Mouse (Mus musculus) common myeloid progenitor, adult 5-6 weeks (primary cell): Measurements from ENCODE around the gene Nup88. TPM values are rescaled to one million over a fixed set of nuclear protein-coding genes. Genes with fewer than 3 reads are reported as not detected.

Experiments
- ATAC-seq: replicated peaks from 2 replicates; pipeline ENCODE4 v1.8.0; 2016; ENCODE audit warnings: low read depth, mild to moderate bottlenecking, moderate TSS enrichment, inconsistent platforms; ENCODE audit not compliant: poor library complexity, severe bottlenecking
- total RNA-seq: library from RNA; stranded (forward); fragments of 200-1000, 187-1606 nt; gene quantifications from 2 replicates; pipeline ENCODE4 v1.2.3, GENCODE M21; 2017

The Nup88 gene
- 142 and 213 TPM in 2 replicates for total RNA-seq

GRCm38 (mm10) chr11:70969821-70970559 lies at the start of gene Nup88, which contains the start of gene Rpain:
Nup88 (minus strand) TSS chr11:70969973.
Rpain (plus strand) TSS chr11:70970213.
- ATAC-seq = peak; percentile 82

- no peak for ATAC-seq
These were observed 48.8 kb upstream of the Nup88 start for GRCm38 (mm10) chr11:71018416-71019200.

GRCm38 (mm10) chr11:71017051-71017450 lies 47.3 kb upstream of the Nup88 start:
- ATAC-seq = no peak

- ATAC-seq = no peak
These were observed 43.0 kb upstream of the Nup88 start for GRCm38 (mm10) chr11:71012743-71013142.

GRCm38 (mm10) chr11:71008321-71008720 lies 38.5 kb upstream of the Nup88 start:
- ATAC-seq = no peak

- ATAC-seq = no peak
These were observed 38.1 kb upstream of the Nup88 start for GRCm38 (mm10) chr11:71007831-71008230.

- no peak for ATAC-seq
These were observed 37.3 kb upstream of the Nup88 start for GRCm38 (mm10) chr11:71007026-71007425.

- no peak for ATAC-seq
These were observed 35.3 kb upstream of the Nup88 start for GRCm38 (mm10) chr11:71005046-71005445.

GRCm38 (mm10) chr11:71004316-71004773 lies 34.6 kb upstream of the Nup88 start, which contains the start of gene Dhx33:
Dhx33 (minus strand) TSS chr11:71004437.
- ATAC-seq = peak; percentile 98

GRCm38 (mm10) chr11:71003611-71004315 lies 34.0 kb upstream of the Nup88 start:
- ATAC-seq = peak; percentile 29

GRCm38 (mm10) chr11:71001167-71001566 lies 31.4 kb upstream of the Nup88 start:
- no peak for ATAC-seq

GRCm38 (mm10) chr11:70982557-70983228 lies 12.9 kb upstream of the Nup88 start, which contains the start of gene C1qbp:
C1qbp (minus strand) TSS chr11:70983026.
- ATAC-seq = peak; percentile 99

GRCm38 (mm10) chr11:70982030-70982429 lies 12.3 kb upstream of the Nup88 start:
- no peak for ATAC-seq

GRCm38 (mm10) chr11:70980751-70981510 lies 11.2 kb upstream of the Nup88 start:
- no peak for ATAC-seq

GRCm38 (mm10) chr11:70980232-70980631 lies 10.5 kb upstream of the Nup88 start:
- no peak for ATAC-seq

GRCm38 (mm10) chr11:70977293-70977692 lies 7.5 kb upstream of the Nup88 start:
- ATAC-seq = no peak

GRCm38 (mm10) chr11:70975193-70975592 lies 5.4 kb upstream of the Nup88 start:
- ATAC-seq = no peak

- ATAC-seq = no peak
These were observed 4.2 kb upstream of the Nup88 start for GRCm38 (mm10) chr11:70973947-70974346.

- no peak for ATAC-seq
These were observed 2.8 kb upstream of the Nup88 start for GRCm38 (mm10) chr11:70972586-70972985.
